Mouse (Mus musculus): ENCODE measurements around the gene Lrp2. TPM values are rescaled to one million over a fixed set of nuclear protein-coding genes. Genes with fewer than 3 reads are reported as not detected.
A peak's percentile ranks its signal among the peaks of the same experiment; 100 is the strongest.

The Lrp2 gene
- total RNA-seq, 2 experiments from 2014 or later, result 1.2 TPM

- DNase-seq, result no peak
Measured at GRCm38 (mm10) chr2:69511766-69512165, 74.1 kb downstream of the Lrp2 start.

GRCm38 (mm10) chr2:69500357-69500756 is 85.5 kb downstream of the Lrp2 start:
- no peak for DNase-seq

GRCm38 (mm10) chr2:69493130-69493529 is 92.7 kb downstream of the Lrp2 start:
- no peak for DNase-seq

- no peak for DNase-seq
Measured at GRCm38 (mm10) chr2:69480965-69481364, 104.9 kb downstream of the Lrp2 start.

GRCm38 (mm10) chr2:69479859-69480258 is 106.0 kb downstream of the Lrp2 start:
- no peak for DNase-seq

GRCm38 (mm10) chr2:69476901-69477300 is 109.0 kb downstream of the Lrp2 start:
- DNase-seq, result no peak

GRCm38 (mm10) chr2:69475177-69475576 is 110.7 kb downstream of the Lrp2 start:
- DNase-seq, result no peak

GRCm38 (mm10) chr2:69471837-69472236 is 114.0 kb downstream of the Lrp2 start:
- no peak for DNase-seq

- no peak for DNase-seq
Measured at GRCm38 (mm10) chr2:69463609-69464008, 122.3 kb downstream of the Lrp2 start.

GRCm38 (mm10) chr2:69459481-69459880 is 126.4 kb downstream of the Lrp2 start:
- no peak for DNase-seq

GRCm38 (mm10) chr2:69451128-69451527 is 134.7 kb downstream of the Lrp2 start:
- no peak for DNase-seq

- DNase-seq, result no peak
Measured at GRCm38 (mm10) chr2:69448581-69448980, 137.3 kb downstream of the Lrp2 start.

GRCm38 (mm10) chr2:69445896-69446472 is 139.9 kb downstream of the Lrp2 start:
- DNase-seq, result no peak

GRCm38 (mm10) chr2:69441656-69442055 is 144.2 kb downstream of the Lrp2 start:
- DNase-seq, result no peak

- peak; percentile 81 for DNase-seq
Measured at GRCm38 (mm10) chr2:69428116-69428515, 157.7 kb downstream of the Lrp2 start.

GRCm38 (mm10) chr2:69427141-69427540 is 158.7 kb downstream of the Lrp2 start:
- no peak for DNase-seq

- no peak for DNase-seq
Measured at GRCm38 (mm10) chr2:69426081-69426480, 159.8 kb downstream of the Lrp2 start.

GRCm38 (mm10) chr2:69424829-69425228 is 161.0 kb downstream of the Lrp2 start:
- no peak for DNase-seq

GRCm38 (mm10) chr2:69418294-69418881 is 167.5 kb downstream of the Lrp2 start:
- no peak for DNase-seq

GRCm38 (mm10) chr2:69415070-69415469 is 170.8 kb downstream of the Lrp2 start:
- DNase-seq, result no peak

- no peak for DNase-seq
Measured at GRCm38 (mm10) chr2:69414539-69414938, 171.3 kb downstream of the Lrp2 start.

GRCm38 (mm10) chr2:69405692-69406091 is 180.2 kb downstream of the Lrp2 start:
- no peak for DNase-seq

- DNase-seq, result no peak
Measured at GRCm38 (mm10) chr2:69402309-69402708, 183.6 kb downstream of the Lrp2 start.

- DNase-seq, result no peak
Measured at GRCm38 (mm10) chr2:69401891-69402290, 184.0 kb downstream of the Lrp2 start.

All from heart, postnatal 4 days (tissue).